Mouse (Mus musculus) limb, embryonic 10.5 days (tissue): ENCODE data around the gene Smoc2. TPM values are rescaled to one million over a fixed set of nuclear protein-coding genes. Genes with fewer than 3 reads are reported as not detected.

Experiments
- DNase-seq: peaks from one replicate; pipeline ENCODE4 v3.0.0-alpha.2; 2017; ENCODE audit warnings: low spot score
- H3K27ac ChIP-seq: fragments of 300-500 bp; sonication (generic); 2 replicates; pipeline ENCODE4 v1.5.1; 2016; ENCODE audit warnings: mild to moderate bottlenecking
- H3K27me3 ChIP-seq: fragments of 300-500 bp; sonication (generic); 2 replicates; pipeline ENCODE4 v1.6.1; 2016; ENCODE audit warnings: low read depth, mild to moderate bottlenecking; ENCODE audit not compliant: poor library complexity, severe bottlenecking
- H3K36me3 ChIP-seq: fragments of 300-500 bp; sonication (generic); 2 replicates; pipeline ENCODE4 v1.6.1; 2016; ENCODE audit warnings: mild to moderate bottlenecking, moderate library complexity
- H3K4me1 ChIP-seq: fragments of 300-500 bp; sonication (generic); 2 replicates; pipeline ENCODE4 v1.6.1; 2016
- H3K4me3 ChIP-seq: fragments of 300-500 bp; sonication (generic); 2 replicates; pipeline ENCODE4 v1.5.1; 2016; ENCODE audit warnings: mild to moderate bottlenecking, moderate library complexity
- H3K9me3 ChIP-seq: fragments of 300-500 bp; sonication (generic); replicated peaks from 2 replicates; pipeline ENCODE4 v1.6.1; 2016; ENCODE audit warnings: mild to moderate bottlenecking
- WGBS: fragments of 180-500 bp; shearing (Covaris S2); methylation state at CpG from one replicate; pipeline ENCODE4 v1.1.7; 2016; 5-methylcytosine and 5-hydroxymethylcytosine counted together
- polyA plus RNA-seq: library from polyadenylated mRNA; unstranded; fragments of >200 nt; fragmentation: Nextera tagmentation; extraction: Ambion mirVana; gene quantifications from 2 replicates; pipeline ENCODE4 v1.2.1, GENCODE M21; 2016

The Smoc2 gene
- 7.4 and 21.8 TPM in 2 replicates for polyA plus RNA-seq

GRCm38 (mm10) chr17:14279177-14279965 is at the start of gene Smoc2:
TSS of gene Smoc2 (plus strand) at chr17:14279506.
- Histone ChIP-seq H3K4me1 (peaks cover 32% of the 10 kb centered on the region), H3K9me3 (no peaks in the 10 kb centered on the region), H3K4me3 (peak within 1 kb of the TSS; percentile 66), H3K36me3 (no peaks in the 10 kb centered on the region), H3K27ac (peak within 1 kb of the TSS; percentile 68), H3K27me3 (peaks cover 91% of the 10 kb centered on the region)
- peak; percentile 68 for DNase-seq
- under 1% methylated on average over 50 of the region's 61 CpGs for WGBS

- no peak overlapping the region for H3K4me3 ChIP-seq
- H3K9me3 ChIP-seq, result no peaks in the 10 kb centered on the region
- DNase-seq, result no peak
- H3K4me1 ChIP-seq, result peaks cover 37% of the 10 kb centered on the region
- 0 out of 2 replicates have a peak overlapping the region, but pooled peaks have one; percentile 28 for H3K27ac ChIP-seq
- H3K27me3 ChIP-seq, result peaks cover 22% of the 10 kb centered on the region; the same call in 1 of the 2 replicates
- WGBS, result 9% methylated on average over 13 of the region's 13 CpGs
- no peaks in the 10 kb centered on the region for H3K36me3 ChIP-seq
These were observed 48.4 kb upstream of the Smoc2 start for GRCm38 (mm10) chr17:14230698-14231430.

- H3K27me3 ChIP-seq, result peaks cover 21% of the 10 kb centered on the region; the same call in 1 of the 2 replicates
- H3K9me3 ChIP-seq, result no peaks in the 10 kb centered on the region
- DNase-seq, result peak; percentile 89
- 60% methylated on average over 3 of the region's 3 CpGs for WGBS
- peaks cover 24% of the 10 kb centered on the region for H3K4me1 ChIP-seq
- no peak overlapping the region for H3K4me3 ChIP-seq
- no peak overlapping the region for H3K27ac ChIP-seq
- no peaks in the 10 kb centered on the region for H3K36me3 ChIP-seq
These were observed 46.7 kb upstream of the Smoc2 start for GRCm38 (mm10) chr17:14232629-14233028.

GRCm38 (mm10) chr17:14233658-14234057 is 45.6 kb upstream of the Smoc2 start:
- Histone ChIP-seq H3K4me1 (peaks cover 24% of the 10 kb centered on the region), H3K9me3 (no peaks in the 10 kb centered on the region), H3K4me3 (no peak overlapping the region), H3K27ac (no peak overlapping the region), H3K27me3 (peaks cover 17% of the 10 kb centered on the region; the same call in 1 of the 2 replicates), H3K36me3 (no peaks in the 10 kb centered on the region)
- DNase-seq, result no peak
- WGBS, result 58% methylated on average over 4 of the region's 4 CpGs

GRCm38 (mm10) chr17:14234774-14235389 is 44.4 kb upstream of the Smoc2 start:
- Histone ChIP-seq H3K4me3 (no peak overlapping the region), H3K4me1 (peaks cover 18% of the 10 kb centered on the region), H3K9me3 (no peaks in the 10 kb centered on the region), H3K27ac (no peak overlapping the region), H3K36me3 (no peaks in the 10 kb centered on the region), H3K27me3 (peaks cover 17% of the 10 kb centered on the region; the same call in 1 of the 2 replicates)
- no peak for DNase-seq
- WGBS, result 51% methylated on average over 12 of the region's 12 CpGs

DNA sequence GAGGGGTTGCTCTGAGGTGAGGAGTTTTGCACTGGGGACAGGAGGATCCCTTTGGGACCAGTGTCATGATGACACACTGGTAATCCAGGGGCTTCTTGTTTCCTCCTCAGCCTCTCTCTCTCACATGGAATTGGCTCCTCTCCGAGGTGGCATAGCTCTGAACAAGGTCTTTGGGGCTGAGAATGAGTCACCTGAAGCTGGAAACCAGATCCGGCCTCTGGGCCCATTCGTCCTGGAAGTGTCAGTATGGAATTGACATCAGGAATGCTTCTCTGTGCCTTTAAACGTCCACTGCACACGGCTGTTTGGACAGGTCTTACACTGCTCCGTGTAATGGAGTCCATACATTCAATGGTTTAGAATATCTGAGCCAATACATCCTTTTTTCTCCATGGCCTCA is 42.2 kb upstream of the Smoc2 start:
- Histone ChIP-seq H3K4me1 (no peaks in the 10 kb centered on the region), H3K36me3 (no peaks in the 10 kb centered on the region), H3K4me3 (no peak overlapping the region), H3K27me3 (peaks cover 7% of the 10 kb centered on the region; the same call in 1 of the 2 replicates), H3K9me3 (no peaks in the 10 kb centered on the region), H3K27ac (no peak overlapping the region)
- DNase-seq, result no peak
- 57% methylated on average over 6 of the region's 6 CpGs for WGBS

GRCm38 (mm10) chr17:14239960-14240359 is 39.3 kb upstream of the Smoc2 start:
- Histone ChIP-seq H3K27me3 (no peaks in the 10 kb centered on the region), H3K9me3 (no peaks in the 10 kb centered on the region), H3K36me3 (no peaks in the 10 kb centered on the region), H3K4me3 (no peak overlapping the region), H3K4me1 (no peaks in the 10 kb centered on the region), H3K27ac (no peak overlapping the region)
- no peak for DNase-seq
- whole genome bisulfite sequencing, result 76% methylated on average over 10 of the region's 10 CpGs

GRCm38 (mm10) chr17:14242634-14243033 is 36.7 kb upstream of the Smoc2 start:
- no peaks in the 10 kb centered on the region for H3K27me3 ChIP-seq
- no peak overlapping the region for H3K4me3 ChIP-seq
- DNase-seq, result no peak
- no peaks in the 10 kb centered on the region for H3K4me1 ChIP-seq
- no peaks in the 10 kb centered on the region for H3K9me3 ChIP-seq
- no peaks in the 10 kb centered on the region for H3K36me3 ChIP-seq
- no peak overlapping the region for H3K27ac ChIP-seq
- 92% methylated on average over 8 of the region's 8 CpGs for WGBS

- Histone ChIP-seq H3K27me3 (no peaks in the 10 kb centered on the region), H3K9me3 (no peaks in the 10 kb centered on the region), H3K4me1 (no peaks in the 10 kb centered on the region), H3K4me3 (no peak overlapping the region), H3K27ac (no peak overlapping the region), H3K36me3 (no peaks in the 10 kb centered on the region)
- no peak for DNase-seq
- WGBS, result 79% methylated on average over 11 of the region's 11 CpGs
These were observed 34.9 kb upstream of the Smoc2 start for GRCm38 (mm10) chr17:14244195-14244965.

GRCm38 (mm10) chr17:14246266-14246665 is 33.0 kb upstream of the Smoc2 start:
- 94% methylated on average over 2 of the region's 2 CpGs for WGBS
- Histone ChIP-seq H3K4me3 (no peak overlapping the region), H3K27ac (no peak overlapping the region), H3K27me3 (no peaks in the 10 kb centered on the region), H3K36me3 (no peaks in the 10 kb centered on the region), H3K4me1 (no peaks in the 10 kb centered on the region), H3K9me3 (no peaks in the 10 kb centered on the region)
- no peak for DNase-seq

DNA sequence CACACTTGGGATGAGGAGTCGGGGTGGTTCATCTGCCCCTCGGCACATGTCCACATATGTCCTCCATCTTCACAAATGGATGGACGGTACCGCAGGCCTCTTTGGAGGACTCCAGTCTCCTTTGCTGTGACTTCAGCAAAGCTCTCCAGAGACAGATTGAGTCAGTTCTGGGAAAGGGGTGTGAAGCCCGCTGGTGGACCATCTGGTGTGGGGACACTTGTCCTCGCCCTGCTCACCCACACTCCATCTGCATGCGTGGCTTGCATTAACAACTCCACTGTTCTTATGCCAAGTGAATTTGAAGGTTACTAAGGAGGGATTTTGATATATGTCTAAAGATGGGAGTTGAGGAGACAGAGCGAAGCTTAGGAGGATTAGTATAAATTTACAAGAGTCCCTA is 31.4 kb upstream of the Smoc2 start:
- H3K27me3 ChIP-seq, result no peaks in the 10 kb centered on the region
- 88% methylated on average over 8 of the region's 8 CpGs for WGBS
- no peak for DNase-seq
- H3K27ac ChIP-seq, result no peak overlapping the region
- H3K4me3 ChIP-seq, result no peak overlapping the region
- no peaks in the 10 kb centered on the region for H3K36me3 ChIP-seq
- peaks cover 3% of the 10 kb centered on the region; the same call in 1 of the 2 replicates for H3K4me1 ChIP-seq
- no peaks in the 10 kb centered on the region for H3K9me3 ChIP-seq

- H3K4me1 ChIP-seq, result peaks cover 3% of the 10 kb centered on the region; the same call in 1 of the 2 replicates
- no peaks in the 10 kb centered on the region for H3K27me3 ChIP-seq
- no peaks in the 10 kb centered on the region for H3K9me3 ChIP-seq
- no peak overlapping the region for H3K27ac ChIP-seq
- H3K4me3 ChIP-seq, result no peak overlapping the region
- 53% methylated on average over 4 of the region's 4 CpGs for WGBS
- H3K36me3 ChIP-seq, result no peaks in the 10 kb centered on the region
- no peak for DNase-seq
These were observed 29.7 kb upstream of the Smoc2 start for GRCm38 (mm10) chr17:14249595-14249994.
